Mouse (Mus musculus) forebrain, postnatal 0 days (tissue): ENCODE data around the gene Zfp740. TPM values are rescaled to one million over a fixed set of nuclear protein-coding genes. Genes with fewer than 3 reads are reported as not detected.

Experiments used
- ATAC-seq: fragments of 200-750 bp; cut with Nextera tagmentation; 2 replicates; pipeline ENCODE4 v1.8.0; 2017; ENCODE audit warnings: mild to moderate bottlenecking, moderate library complexity
- DNase-seq: peaks from one replicate; pipeline ENCODE4 v3.0.0-alpha.2; 2015
- H3K27ac ChIP-seq: fragments of 300-500 bp; sonication (generic); 2 replicates; pipeline ENCODE4 v1.5.1; 2014; ENCODE audit warnings: low read depth, mild to moderate bottlenecking, antibody characterized with exemption, low read length, moderate library complexity, mixed read lengths
- H3K27me3 ChIP-seq: fragments of 300-500 bp; sonication (generic); 2 replicates; pipeline ENCODE4 v1.6.1; 2014; ENCODE audit warnings: mild to moderate bottlenecking, low read length, mixed read lengths; ENCODE audit not compliant: insufficient read depth
- H3K36me3 ChIP-seq: fragments of 300-500 bp; sonication (generic); 2 replicates; pipeline ENCODE4 v1.6.1; 2014; ENCODE audit warnings: mild to moderate bottlenecking, moderate library complexity; ENCODE audit not compliant: insufficient read depth
- H3K4me1 ChIP-seq: fragments of 300-500 bp; sonication (generic); 2 replicates; pipeline ENCODE4 v1.6.1; 2014; ENCODE audit warnings: antibody characterized with exemption; ENCODE audit not compliant: insufficient read depth
- H3K4me2 ChIP-seq: fragments of 300-500 bp; sonication (generic); 2 replicates; pipeline ENCODE4 v1.6.1; 2014; ENCODE audit warnings: low read depth, mild to moderate bottlenecking, moderate library complexity
- H3K4me3 ChIP-seq: fragments of 300-500 bp; sonication (generic); 2 replicates; pipeline ENCODE4 v1.5.1; 2014; ENCODE audit warnings: low read depth, low read length, mixed read lengths
- H3K9ac ChIP-seq: fragments of 300-500 bp; sonication (generic); 2 replicates; pipeline ENCODE4 v1.6.1; 2014; ENCODE audit warnings: mild to moderate bottlenecking
- H3K9me3 ChIP-seq: fragments of 300-500 bp; sonication (generic); 2 replicates; pipeline ENCODE4 v1.6.1; 2016; ENCODE audit warnings: low read length
- CTCF ChIP-seq: sonication (generic); IDR thresholded peaks from 2 replicates; pipeline ENCODE4 v1.5.1; 2016; ENCODE audit warnings: antibody characterized with exemption, control low read depth, low read depth
- WGBS: fragments of 180-500 bp; shearing (Covaris S2); extraction: QIAGEN DNeasy Blood & Tissue Kit; methylation state at CpG from one replicate; pipeline ENCODE4 v1.1.7; 2014; 5-methylcytosine and 5-hydroxymethylcytosine counted together
- polyA plus RNA-seq: library from polyadenylated mRNA; unstranded; fragments of >200 nt; fragmentation: Nextera tagmentation; extraction: Ambion mirVana; gene quantifications from 2 replicates; pipeline ENCODE4 v1.2.1, GENCODE M21; 2015
- total RNA-seq: library from RNA; depleted of rRNA; stranded (reverse); fragments of >200 nt; gene quantifications from 2 replicates; pipeline ENCODE4 v1.2.3, GENCODE M21; 2014

Zfp740 gene
- total and polyA plus RNA-seq, 2 experiments from 2014 or later, result 29.7 to 83.2 TPM

- WGBS, result 17% methylated on average over 21 of the region's 21 CpGs
- no peak for TF ChIP-seq CTCF
- peaks cover 10% of the 10 kb centered on the region; the same call in 1 of the 2 replicates for H3K36me3 ChIP-seq
- no peak overlapping the region for H3K4me3 ChIP-seq
- no peak overlapping the region for H3K9ac ChIP-seq
- H3K4me2 ChIP-seq, result no peak overlapping the region
- no peaks in the 10 kb centered on the region for H3K9me3 ChIP-seq
- no peaks in the 10 kb centered on the region for H3K27me3 ChIP-seq
- no peak overlapping the region for H3K27ac ChIP-seq
- DNase-seq, result no peak
- no peak for ATAC-seq
- H3K4me1 ChIP-seq, result no peaks in the 10 kb centered on the region
Observed at GRCm38 (mm10) chr15:102235371-102236027, 32.5 kb downstream of the Zfp740 start.

- DNase-seq (no peak), ATAC-seq (no peak)
- no peaks in the 10 kb centered on the region for H3K27me3 ChIP-seq
- H3K9ac ChIP-seq, result no peak overlapping the region
- no peak overlapping the region for H3K4me2 ChIP-seq
- H3K27ac ChIP-seq, result no peak overlapping the region
- H3K9me3 ChIP-seq, result no peaks in the 10 kb centered on the region
- peaks cover 6% of the 10 kb centered on the region; the same call in 1 of the 2 replicates for H3K4me1 ChIP-seq
- peaks cover 10% of the 10 kb centered on the region; the same call in 1 of the 2 replicates for H3K36me3 ChIP-seq
- 86% methylated on average over 14 of the region's 14 CpGs for WGBS
- H3K4me3 ChIP-seq, result no peak overlapping the region
- no peak for TF ChIP-seq CTCF
Observed at GRCm38 (mm10) chr15:102238543-102239259, 35.7 kb downstream of the Zfp740 start.

GRCm38 (mm10) chr15:102239260-102239590 lies 36.2 kb downstream of the Zfp740 start:
- peaks cover 11% of the 10 kb centered on the region; the same call in 1 of the 2 replicates for H3K4me1 ChIP-seq
- H3K36me3 ChIP-seq, result peaks cover 10% of the 10 kb centered on the region; the same call in 1 of the 2 replicates
- peak; percentile 84 for ATAC-seq

GRCm38 (mm10) chr15:102239851-102240250 lies 36.8 kb downstream of the Zfp740 start:
- TF ChIP-seq CTCF, result no peak
- WGBS, result 76% methylated on average over 11 of the region's 11 CpGs
- no peak for ATAC-seq
- H3K27me3 ChIP-seq, result no peaks in the 10 kb centered on the region
- no peak overlapping the region for H3K27ac ChIP-seq
- no peak for DNase-seq
- H3K4me3 ChIP-seq, result no peak overlapping the region
- H3K4me2 ChIP-seq, result no peak overlapping the region
- H3K9ac ChIP-seq, result no peak overlapping the region
- no peaks in the 10 kb centered on the region for H3K9me3 ChIP-seq
- H3K4me1 ChIP-seq, result peaks cover 16% of the 10 kb centered on the region
- peaks cover 10% of the 10 kb centered on the region; the same call in 1 of the 2 replicates for H3K36me3 ChIP-seq

More at GRCm38 (mm10) chr15:102239260-102239590, 36.2 kb downstream of the Zfp740 start:
- Histone ChIP-seq H3K27ac (no peak overlapping the region), H3K9me3 (no peaks in the 10 kb centered on the region), H3K27me3 (no peaks in the 10 kb centered on the region), H3K4me2 (no peak overlapping the region), H3K9ac (no peak overlapping the region), H3K4me3 (no peak overlapping the region)
- WGBS, result 12% methylated on average over 9 of the region's 9 CpGs
- peak; percentile 85 for TF ChIP-seq CTCF
- peak; percentile 73 for DNase-seq

- no peak for DNase-seq
Observed at GRCm38 (mm10) chr15:102240607-102241006, 37.6 kb downstream of the Zfp740 start.

GRCm38 (mm10) chr15:102242404-102243228 lies 39.6 kb downstream of the Zfp740 start:
- no peak overlapping the region for H3K4me3 ChIP-seq
- no peak overlapping the region for H3K9ac ChIP-seq
- H3K4me1 ChIP-seq, result peaks cover 19% of the 10 kb centered on the region
- DNase-seq (no peak), ATAC-seq (no peak)
- no peak overlapping the region for H3K4me2 ChIP-seq
- no peak overlapping the region for H3K27ac ChIP-seq
- peaks cover 7% of the 10 kb centered on the region; the same call in 1 of the 2 replicates for H3K36me3 ChIP-seq
- H3K9me3 ChIP-seq, result no peaks in the 10 kb centered on the region
- H3K27me3 ChIP-seq, result no peaks in the 10 kb centered on the region
- 39% methylated on average over 12 of the region's 12 CpGs for WGBS
- TF ChIP-seq CTCF, result no peak

More at GRCm38 (mm10) chr15:102240607-102241006, 37.6 kb downstream of the Zfp740 start:
- Histone ChIP-seq H3K36me3 (peaks cover 10% of the 10 kb centered on the region; the same call in 1 of the 2 replicates), H3K4me1 (peaks cover 19% of the 10 kb centered on the region), H3K9ac (no peak overlapping the region), H3K27ac (no peak overlapping the region), H3K9me3 (no peaks in the 10 kb centered on the region), H3K4me2 (no peak overlapping the region), H3K4me3 (no peak overlapping the region), H3K27me3 (no peaks in the 10 kb centered on the region)
- TF ChIP-seq CTCF, result no peak
- ATAC-seq, result no peak
- 80% methylated on average over 4 of the region's 4 CpGs for WGBS
